Mouse (Mus musculus): ENCODE measurements around the gene Itsn1.

Gene Itsn1

DNA sequence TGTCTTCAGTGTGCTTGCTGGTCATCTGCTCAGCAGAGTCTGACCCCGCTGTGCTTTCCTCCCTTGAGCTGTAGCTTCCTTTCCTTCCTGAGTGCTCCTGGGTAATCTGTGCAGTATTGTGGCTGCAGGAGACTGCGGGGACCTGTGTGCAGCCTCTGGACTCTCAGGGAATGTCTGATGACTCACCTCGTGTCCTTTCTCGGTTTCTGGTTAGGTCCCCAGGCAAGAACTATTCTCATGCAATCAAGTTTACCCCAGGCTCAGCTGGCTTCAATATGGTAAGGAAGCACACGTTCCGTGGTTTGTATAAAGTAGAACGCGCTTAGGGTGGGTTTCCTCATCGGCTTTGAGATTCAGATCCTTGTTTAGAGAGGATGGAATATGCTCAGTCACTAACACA is 82.8 kb downstream of the Itsn1 start:
- DNase-seq (ENCODE audit: low spot score in 2 of 2), result no peak

DNA sequence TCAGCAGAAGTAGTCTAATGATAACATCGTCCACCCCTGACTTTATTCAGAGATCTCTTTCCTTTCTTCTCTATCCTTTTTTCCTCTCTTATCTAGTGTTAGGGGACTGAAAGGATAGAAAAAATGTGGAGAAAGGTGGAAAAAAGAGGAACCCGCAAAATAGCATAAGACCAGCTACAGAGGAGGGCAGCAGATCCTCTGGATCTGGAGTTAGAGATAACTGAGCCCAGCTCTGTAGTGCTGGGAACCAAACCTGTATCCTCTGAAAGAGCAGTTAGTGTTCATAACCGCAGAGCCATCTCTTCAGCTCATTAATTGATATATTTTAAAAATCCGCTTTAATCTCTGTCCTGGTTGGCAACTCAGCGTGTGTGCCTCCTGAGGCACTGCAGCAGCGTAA is 84.5 kb downstream of the Itsn1 start:
- DNase-seq (ENCODE audit: low spot score in 2 of 2), result no peak

- no peak for DNase-seq (ENCODE audit: low spot score in 2 of 2)
Observed at GRCm38 (mm10) chr16:91815067-91815466, 86.0 kb downstream of the Itsn1 start.

DNA sequence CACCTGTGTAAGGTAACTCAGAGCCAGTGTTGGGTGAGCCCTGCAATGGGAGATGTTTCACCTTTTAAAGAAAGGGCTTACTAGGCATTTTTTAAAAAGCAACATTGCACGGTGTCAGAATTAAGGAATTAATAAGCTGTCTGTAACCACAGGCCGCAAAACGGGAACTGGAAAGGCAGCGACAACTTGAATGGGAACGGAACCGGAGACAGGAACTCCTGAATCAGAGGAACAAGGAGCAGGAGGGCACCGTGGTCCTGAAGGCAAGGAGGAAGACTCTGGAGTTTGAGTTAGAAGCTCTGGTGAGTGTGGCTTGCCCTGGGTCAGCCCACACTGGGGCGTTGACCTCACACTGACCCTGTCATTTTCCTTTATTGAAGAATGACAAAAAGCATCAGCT is 91.2 kb downstream of the Itsn1 start:
- DNase-seq (ENCODE audit: low spot score in 2 of 2), result no peak

DNA sequence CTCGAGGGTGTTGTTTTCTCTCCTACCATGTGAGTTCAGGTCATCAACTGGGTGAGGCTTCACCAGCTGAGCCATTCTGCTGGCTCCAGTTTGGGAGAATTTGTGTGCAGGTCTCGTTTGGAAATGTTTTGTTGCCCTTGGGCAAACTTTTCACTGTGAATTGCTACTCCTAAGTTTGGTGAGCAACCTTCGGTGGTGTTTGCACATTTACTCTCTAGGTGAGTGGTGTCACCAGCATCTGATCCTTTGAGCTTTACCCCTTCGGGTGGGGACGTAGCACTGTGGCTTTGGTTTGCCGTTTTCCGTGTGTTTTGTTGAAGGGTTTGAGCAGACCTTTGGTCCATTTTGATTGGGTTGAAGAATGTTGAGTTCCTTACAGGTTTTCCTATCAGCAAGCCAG is 93.2 kb downstream of the Itsn1 start:
- DNase-seq (ENCODE audit: low spot score in 2 of 2), result no peak

GRCm38 (mm10) chr16:91822759-91823158 is 93.7 kb downstream of the Itsn1 start:
- DNase-seq (ENCODE audit: low spot score in 2 of 2), result no peak

DNA sequence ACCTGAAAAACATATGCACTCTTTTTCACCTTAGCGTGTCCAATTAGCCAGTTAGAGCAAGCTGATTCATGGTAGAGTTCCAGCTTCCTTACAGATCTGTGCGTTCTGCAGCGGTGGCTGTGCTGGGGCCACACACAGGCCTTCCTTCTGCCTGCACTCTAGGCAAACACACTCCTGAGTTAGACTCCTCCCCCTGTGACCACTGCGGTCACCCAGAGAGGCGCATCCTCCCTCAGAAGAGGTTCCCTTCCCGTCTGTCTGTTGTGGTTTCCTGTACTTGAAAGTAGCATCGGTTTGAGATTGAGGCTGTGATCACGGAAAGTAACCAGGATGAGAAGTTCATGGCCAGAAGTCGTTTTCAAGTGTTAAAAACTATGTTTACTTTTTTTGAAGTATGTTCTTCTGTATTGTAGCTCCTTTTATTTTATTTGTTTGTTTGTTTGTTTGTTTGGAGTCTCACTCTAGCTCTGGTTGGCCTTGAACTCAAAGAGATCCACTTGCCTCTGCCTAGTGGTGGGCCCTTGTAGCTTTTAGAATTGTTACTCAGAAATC is 96.8 kb downstream of the Itsn1 start:
- DNase-seq (ENCODE audit: low spot score in 2 of 2), result no peak

DNA sequence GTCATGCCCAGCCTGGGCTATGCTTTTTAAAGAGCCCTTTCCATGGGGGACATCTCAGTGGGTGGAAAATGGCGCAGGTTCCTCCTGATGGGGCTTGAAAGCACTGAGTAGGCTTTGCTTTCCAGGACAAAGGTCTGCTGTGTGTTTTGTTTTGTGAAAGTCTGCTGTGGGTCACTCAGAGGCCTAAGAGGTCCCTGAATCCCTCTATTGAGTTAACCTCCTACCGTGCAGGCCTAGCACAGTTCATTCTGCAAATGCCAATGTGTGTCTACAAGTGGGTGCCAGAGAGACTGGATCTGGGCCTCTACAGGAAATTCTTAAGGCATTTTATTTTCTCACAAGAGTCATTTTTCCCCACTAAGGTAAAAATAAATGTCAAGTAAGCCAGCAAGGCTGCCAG is 97.8 kb downstream of the Itsn1 start:
- no peak for DNase-seq (ENCODE audit: low spot score in 2 of 2)

DNA sequence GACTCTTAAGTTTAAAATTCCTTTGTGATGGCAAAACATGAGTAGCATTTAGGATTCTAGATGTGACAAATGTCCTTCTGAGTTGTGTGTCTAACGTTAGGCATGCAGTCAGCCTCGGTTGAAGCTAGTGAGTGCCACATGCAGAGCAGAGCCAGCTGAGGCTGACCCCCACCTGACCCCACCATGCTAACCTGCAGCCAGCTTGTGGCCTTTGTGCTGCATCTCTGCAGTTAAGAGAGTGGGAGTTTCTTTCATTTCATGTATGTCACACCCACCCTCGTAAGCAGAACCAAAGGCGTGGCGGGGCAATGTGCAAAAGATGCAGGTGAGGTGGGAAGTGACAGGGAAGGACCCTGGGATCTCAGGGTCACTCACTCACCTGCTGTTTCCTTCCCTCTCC is 98.4 kb downstream of the Itsn1 start:
- DNase-seq (ENCODE audit: low spot score in 2 of 2), result no peak

GRCm38 (mm10) chr16:91828160-91828559 is 99.1 kb downstream of the Itsn1 start:
- DNase-seq (ENCODE audit: low spot score in 2 of 2), result no peak

DNA sequence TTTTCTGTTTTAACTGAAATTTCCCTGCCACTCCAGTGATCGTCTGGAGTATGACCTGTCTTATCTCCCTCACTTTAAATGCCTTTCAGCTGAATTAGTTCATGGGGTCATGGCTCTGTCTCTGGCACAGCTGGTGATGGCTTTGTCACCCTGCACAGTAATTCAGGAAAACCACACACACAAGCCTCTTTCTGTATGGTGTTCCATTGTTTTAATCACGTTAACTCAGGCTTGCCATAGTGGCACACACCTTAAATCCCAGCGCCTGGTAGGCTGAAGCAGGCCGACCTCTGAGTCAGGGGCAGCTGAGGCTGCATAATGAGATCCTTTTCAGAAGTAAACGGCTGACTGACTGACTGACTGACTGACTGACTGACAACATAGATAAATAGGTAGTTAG is 99.5 kb downstream of the Itsn1 start:
- DNase-seq (ENCODE audit: low spot score in 2 of 2), result no peak

DNA sequence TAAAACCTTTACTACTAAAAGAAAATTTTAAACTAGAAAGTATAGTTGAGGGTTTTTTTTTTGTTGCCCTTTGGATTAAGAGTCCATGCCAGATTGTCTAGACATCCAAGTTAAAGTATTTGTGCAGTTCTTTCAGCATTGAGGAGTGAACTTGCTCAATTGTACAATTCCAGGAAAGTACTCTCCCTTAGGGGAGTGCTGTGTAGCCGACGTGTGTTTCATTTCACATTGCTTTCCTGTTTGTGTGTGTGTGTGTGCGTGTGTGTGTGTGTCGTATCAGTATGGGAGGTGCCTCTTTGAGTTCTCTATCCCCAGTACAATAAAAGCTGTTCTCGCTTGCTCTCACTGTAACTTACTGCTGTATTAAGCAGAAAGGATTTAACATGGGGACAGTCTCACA is 100.0 kb downstream of the Itsn1 start:
- no peak for DNase-seq (ENCODE audit: low spot score in 2 of 2)

DNA sequence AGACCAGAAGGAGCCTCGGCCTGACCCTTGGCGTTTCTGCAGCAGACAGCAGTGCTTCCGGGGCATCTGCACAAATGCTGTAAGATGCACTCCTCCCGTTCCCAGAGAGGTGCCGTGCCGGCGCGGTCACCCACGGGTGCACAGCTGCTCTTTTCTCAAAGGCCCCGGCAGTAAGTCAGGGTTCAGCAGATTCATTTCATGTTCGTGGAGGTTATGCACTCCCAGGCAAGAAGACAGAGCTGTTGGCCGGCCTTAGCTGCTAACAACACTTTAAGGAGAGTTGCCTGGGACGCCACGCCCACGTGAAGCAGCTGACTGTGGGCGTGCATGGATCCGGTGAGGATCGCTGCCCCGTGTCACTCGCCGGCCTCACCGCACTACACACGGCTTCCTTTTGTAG is 101.2 kb downstream of the Itsn1 start:
- DNase-seq (ENCODE audit: low spot score in 2 of 2), result no peak

DNA sequence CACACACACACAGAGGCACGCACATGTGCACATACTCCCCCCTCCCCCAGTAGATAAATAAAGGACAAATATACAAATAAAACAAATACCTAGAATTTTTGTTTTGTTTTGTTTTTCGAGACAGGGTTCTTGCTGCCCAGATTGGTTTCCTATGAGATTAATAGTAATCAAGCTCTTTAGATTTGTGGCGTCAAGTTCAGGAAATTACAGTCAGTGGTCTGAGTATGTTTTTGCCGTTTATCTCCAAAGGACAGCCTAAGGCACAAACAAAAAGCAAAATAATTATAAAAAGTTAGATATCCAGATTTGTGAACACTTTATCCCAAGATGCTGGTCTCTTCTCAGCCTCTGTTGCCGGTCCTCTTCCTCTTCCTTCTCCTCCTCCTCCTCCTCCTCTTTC is 104.0 kb downstream of the Itsn1 start:
- DNase-seq (ENCODE audit: low spot score in 2 of 2), result no peak

- no peak for DNase-seq (ENCODE audit: low spot score in 2 of 2)
Observed at GRCm38 (mm10) chr16:91833558-91833957, 104.5 kb downstream of the Itsn1 start.

GRCm38 (mm10) chr16:91833981-91834380 is 104.9 kb downstream of the Itsn1 start:
- DNase-seq (ENCODE audit: low spot score in 2 of 2), result no peak

DNA sequence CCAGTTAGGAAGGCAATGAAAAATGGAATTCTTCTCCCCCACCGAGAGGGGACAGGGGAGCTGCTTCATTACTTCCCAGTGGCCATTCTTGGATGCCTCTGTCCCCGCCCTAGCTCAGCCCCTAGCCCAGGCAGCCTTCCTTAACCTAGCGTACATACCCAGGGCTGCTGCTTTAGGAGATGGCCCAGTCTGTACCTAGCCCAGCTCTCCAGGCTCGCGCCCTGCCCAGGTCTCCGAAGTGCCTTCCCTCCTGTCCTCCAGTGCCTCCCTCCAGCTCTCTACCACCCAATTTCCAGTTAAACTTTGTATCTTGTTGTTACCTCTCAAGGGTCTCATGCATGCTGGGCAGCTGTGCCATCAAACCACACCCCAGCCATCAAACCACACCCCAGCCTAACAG is 106.7 kb downstream of the Itsn1 start:
- no peak for DNase-seq (ENCODE audit: low spot score in 2 of 2)

DNA sequence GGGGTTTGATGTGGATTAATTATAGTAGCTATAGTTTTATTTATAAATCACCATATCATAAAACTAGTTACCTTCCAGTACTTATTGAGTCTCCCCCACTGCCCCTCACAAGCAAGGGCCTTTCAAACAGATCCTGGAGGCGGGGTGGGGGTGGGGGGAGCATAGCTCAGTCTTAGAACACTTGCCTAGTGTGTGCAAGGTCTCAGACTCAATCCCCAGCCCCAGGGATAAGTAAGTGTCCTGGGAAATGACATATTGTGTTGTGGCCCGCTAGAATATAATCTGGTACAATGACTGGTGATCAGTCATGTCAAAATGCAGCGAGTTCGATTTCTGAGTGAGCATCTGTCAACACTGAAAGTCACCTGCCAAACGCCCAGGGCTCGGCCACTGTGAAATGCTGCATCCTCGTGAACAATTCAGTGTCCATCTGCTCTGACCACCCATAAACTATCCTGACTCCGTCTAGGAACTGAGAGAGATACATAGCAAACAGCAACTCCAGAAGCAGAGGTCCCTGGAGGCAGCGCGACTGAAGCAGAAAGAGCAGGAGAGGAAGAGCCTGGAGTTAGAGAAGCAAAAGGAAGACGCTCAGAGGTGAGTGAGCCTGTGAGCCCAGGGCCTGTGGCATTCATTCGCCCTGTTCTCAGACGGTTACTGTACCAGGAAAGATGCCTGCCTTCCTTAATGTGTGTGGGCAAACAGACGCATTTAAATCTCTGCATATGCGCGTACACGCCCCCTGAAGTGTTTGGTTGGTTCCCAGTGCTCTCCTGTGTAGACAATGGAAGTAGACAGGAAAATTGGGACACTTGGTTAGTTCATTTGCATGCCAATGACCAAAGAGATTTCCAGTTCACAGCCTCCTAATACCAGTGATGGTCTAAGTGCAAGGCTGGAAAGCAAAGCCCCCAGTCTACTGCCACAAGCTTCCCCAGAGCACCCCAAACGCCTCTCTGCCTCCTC is 107.8 kb downstream of the Itsn1 start:
- no peak for DNase-seq (ENCODE audit: low spot score in 2 of 2)

DNA sequence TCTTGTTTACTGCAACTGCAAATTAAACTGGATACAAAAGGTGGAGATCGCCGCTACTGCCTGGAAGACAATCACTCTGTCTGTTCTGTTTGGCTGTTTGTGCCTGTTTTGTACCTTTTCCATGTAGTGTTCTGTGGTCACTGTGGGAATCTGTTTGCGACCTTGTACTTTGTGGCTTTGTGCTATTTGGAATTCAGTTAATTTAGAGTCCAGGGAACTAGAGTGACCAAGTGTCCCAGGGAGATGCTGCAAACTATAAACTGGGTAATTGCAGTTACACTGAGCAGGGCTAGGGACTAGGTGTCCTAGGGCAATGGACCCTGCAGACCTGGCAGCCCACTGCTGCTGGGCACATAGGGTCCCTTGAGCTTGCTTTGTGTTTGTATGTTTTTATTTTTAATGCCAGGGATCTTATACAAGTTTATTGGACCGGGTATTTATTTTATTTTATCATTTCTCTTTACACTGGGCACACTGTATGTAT is 108.5 kb downstream of the Itsn1 start:
- DNase-seq (ENCODE audit: low spot score in 2 of 2), result no peak

- no peak for DNase-seq (ENCODE audit: low spot score in 2 of 2)
Observed at GRCm38 (mm10) chr16:91838771-91839170, 109.7 kb downstream of the Itsn1 start.

DNA sequence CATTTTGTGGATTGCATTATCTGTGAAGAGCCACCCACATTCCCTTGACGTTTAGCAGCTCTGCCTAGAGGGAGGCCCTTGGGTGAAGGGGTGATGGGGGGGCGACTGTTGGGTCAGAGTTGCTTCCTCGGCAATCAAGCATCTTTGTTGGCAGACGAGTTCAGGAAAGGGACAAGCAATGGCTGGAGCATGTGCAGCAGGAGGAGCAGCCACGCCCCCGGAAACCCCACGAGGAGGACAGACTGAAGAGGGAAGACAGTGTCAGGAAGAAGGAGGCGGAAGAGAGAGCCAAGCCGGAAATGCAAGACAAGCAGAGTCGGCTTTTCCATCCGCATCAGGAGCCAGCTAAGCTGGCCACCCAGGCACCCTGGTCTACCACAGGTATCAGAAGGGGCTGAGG is 110.4 kb downstream of the Itsn1 start:
- no peak for DNase-seq (ENCODE audit: low spot score in 2 of 2)

DNA sequence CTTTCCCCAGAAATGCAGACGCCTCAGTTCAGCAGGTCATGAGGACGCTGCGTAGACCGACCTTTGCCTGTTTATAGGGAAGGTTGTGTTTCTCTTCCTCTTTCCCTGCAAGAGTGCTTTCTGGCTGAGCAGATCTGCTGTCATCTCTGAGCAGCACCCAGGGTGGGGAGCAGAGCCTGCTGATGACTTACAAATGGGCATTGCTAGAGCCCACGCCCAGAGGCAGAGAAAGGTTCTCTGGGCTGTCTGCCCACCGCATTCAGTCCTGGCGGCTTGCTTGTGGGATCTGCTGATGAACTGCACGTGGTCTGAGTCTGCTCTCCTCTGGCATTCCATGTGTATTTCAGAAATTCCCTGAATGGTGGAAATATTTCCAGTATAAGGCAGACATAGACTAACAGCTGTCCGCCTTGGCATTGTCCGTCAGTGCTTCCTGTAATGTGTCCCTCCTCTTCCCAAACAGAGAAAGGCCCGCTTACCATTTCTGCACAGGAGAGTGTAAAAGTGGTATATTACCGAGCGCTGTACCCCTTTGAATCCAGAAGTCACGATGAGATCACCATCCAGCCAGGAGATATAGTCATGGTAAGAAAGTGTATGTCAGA is 112.0 kb downstream of the Itsn1 start:
- DNase-seq (ENCODE audit: low spot score in 2 of 2), result no peak
